Mouse (Mus musculus): Measurements from ENCODE around the gene Mgst2. TPM values are rescaled to one million over a fixed set of nuclear protein-coding genes. Genes with fewer than 3 reads are reported as not detected.
A peak's percentile ranks its signal among the peaks of the same experiment; 100 is the strongest.

The Mgst2 gene
- polyA plus RNA-seq, 1 experiment, result not detected

- peaks cover 23% of the 10 kb centered on the region for H3K4me1 ChIP-seq (ENCODE audit: control insufficient read depth, insufficient read depth, low read length)
- H3K27ac ChIP-seq (ENCODE audit: insufficient read depth, low read depth, low read length), result peak overlapping the region; percentile 94
- TF ChIP-seq CTCF (IDR thresholded peaks at IDR 0.05; ENCODE audit: insufficient read depth, low read depth, low read length), result peak; percentile 83
- 0 out of 2 replicates have a peak, but pooled peaks have one; percentile 24 for TF ChIP-seq POLR2A (IDR thresholded peaks at IDR 0.05; ENCODE audit: insufficient read depth, low read depth, low read length)
- under 1% methylated on average over 27 of the region's 27 CpGs for WGBS
- H3K4me3 ChIP-seq (ENCODE audit: insufficient read depth, low read depth, low read length), result peak overlapping the region; percentile 43
Measured at GRCm38 (mm10) chr3:51701281-51701751, 41.2 kb downstream of the Mgst2 start.

GRCm38 (mm10) chr3:51701950-51702349, 41.8 kb downstream of the Mgst2 start:
- peak overlapping the region; percentile 94 for H3K27ac ChIP-seq (ENCODE audit: insufficient read depth, low read depth, low read length)
- WGBS, result 16% methylated on average over 13 of the region's 13 CpGs
- TF ChIP-seq POLR2A (IDR thresholded peaks at IDR 0.05; ENCODE audit: insufficient read depth, low read depth, low read length), result no peak
- peaks cover 23% of the 10 kb centered on the region for H3K4me1 ChIP-seq (ENCODE audit: control insufficient read depth, insufficient read depth, low read length)
- peak overlapping the region; percentile 43 for H3K4me3 ChIP-seq (ENCODE audit: insufficient read depth, low read depth, low read length)

GRCm38 (mm10) chr3:51702701-51703286, 42.6 kb downstream of the Mgst2 start:
- WGBS, result 59% methylated on average over 8 of the region's 8 CpGs
- H3K4me1 ChIP-seq (ENCODE audit: control insufficient read depth, insufficient read depth, low read length), result peaks cover 23% of the 10 kb centered on the region
- no peak overlapping the region for H3K4me3 ChIP-seq (ENCODE audit: insufficient read depth, low read depth, low read length)
- no peak for TF ChIP-seq POLR2A (IDR thresholded peaks at IDR 0.05; ENCODE audit: insufficient read depth, low read depth, low read length)
- TF ChIP-seq CTCF (IDR thresholded peaks at IDR 0.05; ENCODE audit: insufficient read depth, low read depth, low read length), result no peak
- H3K27ac ChIP-seq (ENCODE audit: insufficient read depth, low read depth, low read length), result peak overlapping the region; percentile 94

GRCm38 (mm10) chr3:51703478-51703877, 43.3 kb downstream of the Mgst2 start:
- TF ChIP-seq CTCF (IDR thresholded peaks at IDR 0.05; ENCODE audit: insufficient read depth, low read depth, low read length), result no peak
- no peak for TF ChIP-seq POLR2A (IDR thresholded peaks at IDR 0.05; ENCODE audit: insufficient read depth, low read depth, low read length)
- H3K4me3 ChIP-seq (ENCODE audit: insufficient read depth, low read depth, low read length), result no peak overlapping the region
- H3K27ac ChIP-seq (ENCODE audit: insufficient read depth, low read depth, low read length), result no peak overlapping the region
- H3K4me1 ChIP-seq (ENCODE audit: control insufficient read depth, insufficient read depth, low read length), result peaks cover 27% of the 10 kb centered on the region
- 88% methylated on average over 8 of the region's 8 CpGs for whole genome bisulfite sequencing

- H3K27ac ChIP-seq (ENCODE audit: insufficient read depth, low read depth, low read length), result no peak overlapping the region
- no peak overlapping the region for H3K4me3 ChIP-seq (ENCODE audit: insufficient read depth, low read depth, low read length)
- peaks cover 32% of the 10 kb centered on the region for H3K4me1 ChIP-seq (ENCODE audit: control insufficient read depth, insufficient read depth, low read length)
- TF ChIP-seq CTCF (IDR thresholded peaks at IDR 0.05; ENCODE audit: insufficient read depth, low read depth, low read length), result 0 out of 2 replicates have a peak, but pooled peaks have one; percentile 11
- no peak for TF ChIP-seq POLR2A (IDR thresholded peaks at IDR 0.05; ENCODE audit: insufficient read depth, low read depth, low read length)
- WGBS, result 89% methylated on average over 7 of the region's 7 CpGs
Measured at GRCm38 (mm10) chr3:51705220-51705619, 45.1 kb downstream of the Mgst2 start.

GRCm38 (mm10) chr3:51708375-51708745, 48.2 kb downstream of the Mgst2 start:
- Histone ChIP-seq H3K27ac (ENCODE audit: insufficient read depth, low read depth, low read length) (peak overlapping the region; percentile 16; the same call in 1 of the 2 replicates), H3K4me3 (ENCODE audit: insufficient read depth, low read depth, low read length) (no peak overlapping the region), H3K4me1 (ENCODE audit: control insufficient read depth, insufficient read depth, low read length) (peaks cover 13% of the 10 kb centered on the region)
- TF ChIP-seq POLR2A (IDR thresholded peaks at IDR 0.05; ENCODE audit: insufficient read depth, low read depth, low read length) (no peak), CTCF (IDR thresholded peaks at IDR 0.05; ENCODE audit: insufficient read depth, low read depth, low read length) (no peak)
- WGBS, result 37% methylated on average over 1 of the region's 1 CpGs

GRCm38 (mm10) chr3:51708746-51709411, 48.7 kb downstream of the Mgst2 start:
- no peak for TF ChIP-seq POLR2A (IDR thresholded peaks at IDR 0.05; ENCODE audit: insufficient read depth, low read depth, low read length)
- no peak for TF ChIP-seq CTCF (IDR thresholded peaks at IDR 0.05; ENCODE audit: insufficient read depth, low read depth, low read length)
- WGBS, result 29% methylated on average over 21 of the region's 21 CpGs
- Histone ChIP-seq H3K27ac (ENCODE audit: insufficient read depth, low read depth, low read length) (peak overlapping the region; percentile 85), H3K4me3 (ENCODE audit: insufficient read depth, low read depth, low read length) (peak overlapping the region; percentile 18; the same call in 1 of the 2 replicates), H3K4me1 (ENCODE audit: control insufficient read depth, insufficient read depth, low read length) (peaks cover 13% of the 10 kb centered on the region)

GRCm38 (mm10) chr3:51712382-51712781, 52.2 kb downstream of the Mgst2 start:
- 51% methylated on average over 3 of the region's 3 CpGs for WGBS
- Histone ChIP-seq H3K4me1 (ENCODE audit: control insufficient read depth, insufficient read depth, low read length) (peaks cover 13% of the 10 kb centered on the region), H3K27ac (ENCODE audit: insufficient read depth, low read depth, low read length) (no peak overlapping the region), H3K4me3 (ENCODE audit: insufficient read depth, low read depth, low read length) (no peak overlapping the region)
- TF ChIP-seq POLR2A (IDR thresholded peaks at IDR 0.05; ENCODE audit: insufficient read depth, low read depth, low read length), result no peak
- no peak for TF ChIP-seq CTCF (IDR thresholded peaks at IDR 0.05; ENCODE audit: insufficient read depth, low read depth, low read length)

- no peak overlapping the region for H3K4me3 ChIP-seq (ENCODE audit: insufficient read depth, low read depth, low read length)
- H3K27ac ChIP-seq (ENCODE audit: insufficient read depth, low read depth, low read length), result no peak overlapping the region
- WGBS, result 64% methylated on average over 8 of the region's 8 CpGs
- TF ChIP-seq CTCF (IDR thresholded peaks at IDR 0.05; ENCODE audit: insufficient read depth, low read depth, low read length) (no peak), POLR2A (IDR thresholded peaks at IDR 0.05; ENCODE audit: insufficient read depth, low read depth, low read length) (no peak)
- peaks cover 11% of the 10 kb centered on the region for H3K4me1 ChIP-seq (ENCODE audit: control insufficient read depth, insufficient read depth, low read length)
Measured at GRCm38 (mm10) chr3:51713233-51713632, 53.1 kb downstream of the Mgst2 start.
